Mouse (Mus musculus) CD4-positive, CD25-positive, alpha-beta regulatory T cell, adult 2 months (primary cell): ENCODE data around the gene Msl3l2.

ENCODE experiments used
- DNase-seq: peaks from one replicate; pipeline ENCODE4 v3.0.0-alpha.2; 2012; ENCODE audit warnings: low read depth, low spot score

The Msl3l2 gene

GRCm38 (mm10) chr10:56106333-56106995, at the start of gene Msl3l2:
Gene Msl3l2, plus strand, starts transcription at chr10:56106917.
- DNase-seq, result peak; percentile 95

GRCm38 (mm10) chr10:56058979-56059422, 47.7 kb upstream of the Msl3l2 start:
- DNase-seq, result no peak

GRCm38 (mm10) chr10:56061238-56061830, 45.4 kb upstream of the Msl3l2 start:
- DNase-seq, result no peak

- no peak for DNase-seq
Observed at GRCm38 (mm10) chr10:56062746-56063145, 44.0 kb upstream of the Msl3l2 start.

- DNase-seq, result no peak
Observed at GRCm38 (mm10) chr10:56089714-56090113, 17.0 kb upstream of the Msl3l2 start.

- DNase-seq, result no peak
Observed at GRCm38 (mm10) chr10:56094586-56094985, 12.1 kb upstream of the Msl3l2 start.

GRCm38 (mm10) chr10:56096757-56097156, 10.0 kb upstream of the Msl3l2 start:
- no peak for DNase-seq

GRCm38 (mm10) chr10:56099126-56099525, 7.6 kb upstream of the Msl3l2 start:
- no peak for DNase-seq

- no peak for DNase-seq
Observed at GRCm38 (mm10) chr10:56099641-56100310, 6.9 kb upstream of the Msl3l2 start.

GRCm38 (mm10) chr10:56106996-56107334, 248 bp downstream of the Msl3l2 start:
- DNase-seq, result no peak

GRCm38 (mm10) chr10:56114951-56115635, 8.4 kb downstream of the Msl3l2 start:
- DNase-seq, result peak; percentile 80

- no peak for DNase-seq
Observed at GRCm38 (mm10) chr10:56115636-56116180, 9.0 kb downstream of the Msl3l2 start.

- DNase-seq, result no peak
Observed at GRCm38 (mm10) chr10:56126972-56127371, 20.3 kb downstream of the Msl3l2 start.

- DNase-seq, result no peak
Observed at GRCm38 (mm10) chr10:56129642-56130041, 22.9 kb downstream of the Msl3l2 start.

- no peak for DNase-seq
Observed at GRCm38 (mm10) chr10:56137191-56137590, 30.5 kb downstream of the Msl3l2 start.

GRCm38 (mm10) chr10:56148920-56149319, 42.2 kb downstream of the Msl3l2 start:
- no peak for DNase-seq

- no peak for DNase-seq
Observed at GRCm38 (mm10) chr10:56156956-56157355, 50.2 kb downstream of the Msl3l2 start.

- DNase-seq, result no peak
Observed at GRCm38 (mm10) chr10:56158207-56158606, 51.5 kb downstream of the Msl3l2 start.

GRCm38 (mm10) chr10:56158748-56159147, 52.0 kb downstream of the Msl3l2 start:
- no peak for DNase-seq

- DNase-seq, result no peak
Observed at GRCm38 (mm10) chr10:56164411-56164810, 57.7 kb downstream of the Msl3l2 start.

GRCm38 (mm10) chr10:56165758-56166157, 59.0 kb downstream of the Msl3l2 start:
- no peak for DNase-seq
